Mouse (Mus musculus): ENCODE measurements around the gene Spag6.

Gene Spag6

GRCm38 (mm10) chr2:18737040-18737439, 43.2 kb downstream of the Spag6 start:
- DNase-seq = no peak

- no peak for DNase-seq
Observed at GRCm38 (mm10) chr2:18739216-18739615, 45.4 kb downstream of the Spag6 start.

- DNase-seq = peak; percentile 6
Observed at GRCm38 (mm10) chr2:18756144-18756543, 62.3 kb downstream of the Spag6 start.

- no peak for DNase-seq
Observed at GRCm38 (mm10) chr2:18764846-18765245, 71.0 kb downstream of the Spag6 start.

- DNase-seq = peak; percentile 23
Observed at GRCm38 (mm10) chr2:18765481-18766249, 71.8 kb downstream of the Spag6 start.

GRCm38 (mm10) chr2:18766441-18766820, 72.6 kb downstream of the Spag6 start:
- DNase-seq = peak; percentile 9

- DNase-seq = peak; percentile 86
Observed at GRCm38 (mm10) chr2:18766821-18767541, 73.1 kb downstream of the Spag6 start.

GRCm38 (mm10) chr2:18768414-18768813, 74.6 kb downstream of the Spag6 start:
- DNase-seq = no peak

- no peak for DNase-seq
Observed at GRCm38 (mm10) chr2:18772413-18772812, 78.6 kb downstream of the Spag6 start.

- DNase-seq = no peak
Observed at GRCm38 (mm10) chr2:18774326-18774725, 80.5 kb downstream of the Spag6 start.

- no peak for DNase-seq
Observed at GRCm38 (mm10) chr2:18778220-18778619, 84.4 kb downstream of the Spag6 start.

- no peak for DNase-seq
Observed at GRCm38 (mm10) chr2:18779830-18780229, 86.0 kb downstream of the Spag6 start.

GRCm38 (mm10) chr2:18781296-18781695, 87.5 kb downstream of the Spag6 start:
- DNase-seq = no peak

GRCm38 (mm10) chr2:18794261-18794660, 100.4 kb downstream of the Spag6 start:
- no peak for DNase-seq

- DNase-seq = no peak
Observed at GRCm38 (mm10) chr2:18797776-18798175, 103.9 kb downstream of the Spag6 start.

GRCm38 (mm10) chr2:18799265-18799965, 105.6 kb downstream of the Spag6 start:
- DNase-seq = no peak

All from thymus, postnatal 14 days (tissue).